Mouse (Mus musculus): ENCODE data around the gene Hnrnpab. TPM values are rescaled to one million over a fixed set of nuclear protein-coding genes. Genes with fewer than 3 reads are reported as not detected.
A peak's percentile ranks its signal among the peaks of the same experiment; 100 is the strongest.
"Not testable (repeated sequence)": the region's sequence is repeated elsewhere in the genome, so short reads cannot be mapped to it uniquely, and the experiment has no call there.

Gene Hnrnpab
- total RNA-seq, 2 experiments from 2014 or later: 702 to 1,753 TPM

DNA sequence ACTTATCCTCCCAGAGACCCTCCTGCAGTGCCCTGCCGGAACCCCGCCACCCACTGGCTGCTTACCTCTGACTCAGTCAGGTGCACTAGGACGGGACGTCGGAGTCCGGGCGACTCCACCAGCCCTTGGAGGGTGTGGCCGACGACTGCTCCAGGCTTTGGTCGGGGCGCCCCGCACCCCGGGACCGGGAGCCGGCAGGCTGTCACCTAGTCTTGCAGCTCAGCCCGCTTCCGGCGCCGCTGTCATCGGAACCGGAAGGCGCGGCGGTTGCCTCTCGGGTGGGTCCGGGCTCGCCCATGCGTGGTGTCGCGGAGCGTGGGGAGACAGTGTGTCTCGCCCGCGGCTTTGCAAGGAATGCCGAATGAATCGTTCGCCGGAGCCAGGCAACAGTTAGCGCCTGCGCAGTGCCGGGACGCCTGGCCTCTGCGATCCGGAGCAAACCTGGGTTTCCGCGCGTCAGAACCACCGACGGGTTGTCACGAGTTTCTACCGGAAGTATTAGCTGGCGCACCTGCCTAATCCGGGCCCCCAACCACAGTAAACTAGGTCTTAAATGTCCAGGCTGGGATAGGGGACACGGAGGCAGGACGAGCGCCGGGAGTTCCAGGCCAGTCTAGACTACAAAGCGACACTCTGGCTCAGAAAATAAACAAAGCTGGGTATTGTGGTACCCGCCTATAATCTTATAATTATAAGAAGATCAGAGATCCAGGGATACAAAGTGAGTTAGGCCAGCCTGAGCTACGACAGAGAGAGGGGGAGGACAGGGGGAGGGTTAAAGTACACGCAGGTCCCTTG lies 29.1 kb upstream of the Hnrnpab start, which contains the start of gene Rmnd5b:
Gene Rmnd5b, minus strand, starts transcription at position 372 of the 798 bp plus-strand sequence.
- ATAC-seq (replicated peaks; ENCODE audit: low FRiP score, low TSS enrichment, poor library complexity, severe bottlenecking): peak; percentile 61

GRCm38 (mm10) chr11:51635127-51635524 lies 28.5 kb upstream of the Hnrnpab start:
- peak; percentile 23; the same call in 1 of the 2 replicates for ATAC-seq (replicated peaks; ENCODE audit: low FRiP score, low TSS enrichment, poor library complexity, severe bottlenecking)

DNA sequence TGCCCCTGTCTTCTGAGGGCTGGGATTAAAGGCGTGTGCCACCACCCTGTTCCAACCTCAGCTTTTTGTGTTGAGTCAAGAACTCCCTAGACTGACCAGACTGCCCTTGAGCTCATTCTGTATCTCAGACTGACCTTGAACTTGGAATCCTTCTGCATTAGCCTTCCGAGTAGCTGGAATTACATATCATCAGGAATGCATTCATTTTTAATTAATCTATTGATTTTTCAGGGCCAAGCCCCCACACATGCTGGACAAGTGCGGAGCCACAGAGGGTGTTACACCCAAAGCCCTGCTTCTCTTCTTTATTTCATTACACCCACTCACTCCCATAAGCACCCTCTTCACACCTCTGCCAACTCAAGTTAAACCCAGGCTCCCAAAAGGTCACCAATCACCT lies 27.1 kb upstream of the Hnrnpab start:
- ATAC-seq (replicated peaks; ENCODE audit: low FRiP score, low TSS enrichment, poor library complexity, severe bottlenecking): no peak

DNA sequence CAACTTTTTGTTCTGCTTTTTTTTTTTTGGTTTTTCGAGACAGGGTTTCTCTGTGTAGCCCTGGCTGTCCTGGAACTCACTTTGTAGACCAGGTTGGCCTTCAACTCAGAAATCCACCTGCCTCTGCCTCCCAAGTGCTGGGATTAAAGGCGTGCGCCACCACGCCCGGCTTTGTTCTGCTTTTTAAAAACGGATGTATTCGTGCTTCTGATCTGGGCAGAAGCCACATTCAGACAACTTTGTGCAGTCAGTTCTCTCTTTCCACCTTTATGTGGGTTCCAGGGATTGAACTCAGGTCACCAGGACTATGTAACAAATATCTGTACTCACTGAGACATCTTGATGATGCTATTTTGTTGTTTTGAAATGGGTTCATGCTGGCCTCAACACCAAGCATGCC lies 26.6 kb upstream of the Hnrnpab start:
- ATAC-seq (replicated peaks; ENCODE audit: low FRiP score, low TSS enrichment, poor library complexity, severe bottlenecking): not testable (repeated sequence)

- no peak for ATAC-seq (replicated peaks; ENCODE audit: low FRiP score, low TSS enrichment, poor library complexity, severe bottlenecking)
These were observed 25.6 kb upstream of the Hnrnpab start for GRCm38 (mm10) chr11:51632130-51632753.

DNA sequence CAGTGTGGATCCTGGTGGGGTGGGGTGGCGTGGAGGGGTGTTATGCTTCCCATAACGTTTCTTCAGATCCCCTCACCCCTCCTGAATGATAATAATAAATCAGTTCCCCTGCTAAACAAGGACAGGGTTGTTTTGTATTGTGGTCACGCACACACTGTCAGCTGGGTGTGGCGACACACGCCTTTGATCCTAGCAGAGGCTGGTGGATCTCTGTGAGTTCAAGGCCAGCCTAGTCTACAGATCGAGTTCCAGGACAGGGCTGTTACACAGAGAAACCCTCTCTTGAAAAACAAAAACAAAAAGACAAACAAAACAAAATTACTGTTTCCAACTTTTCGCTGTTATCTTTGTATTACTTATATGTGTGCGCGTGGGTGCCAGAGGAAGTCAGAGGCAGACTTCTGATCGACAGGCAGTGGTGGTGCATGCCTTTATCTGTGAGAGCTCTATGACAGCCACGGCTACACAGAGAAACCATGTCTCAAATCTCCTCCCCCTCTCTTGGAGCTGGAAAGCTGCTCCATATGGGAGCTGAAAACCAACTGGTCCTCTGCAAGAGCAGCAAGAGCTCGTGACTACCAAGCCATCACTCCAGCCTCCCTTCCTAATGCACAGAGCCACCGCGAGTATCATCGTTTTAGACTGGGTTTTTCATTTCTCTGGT lies 23.1 kb upstream of the Hnrnpab start:
- no peak for ATAC-seq (replicated peaks; ENCODE audit: low FRiP score, low TSS enrichment, poor library complexity, severe bottlenecking)

- no peak for ATAC-seq (replicated peaks; ENCODE audit: low FRiP score, low TSS enrichment, poor library complexity, severe bottlenecking)
These were observed 21.3 kb upstream of the Hnrnpab start for GRCm38 (mm10) chr11:51627907-51628306.

DNA sequence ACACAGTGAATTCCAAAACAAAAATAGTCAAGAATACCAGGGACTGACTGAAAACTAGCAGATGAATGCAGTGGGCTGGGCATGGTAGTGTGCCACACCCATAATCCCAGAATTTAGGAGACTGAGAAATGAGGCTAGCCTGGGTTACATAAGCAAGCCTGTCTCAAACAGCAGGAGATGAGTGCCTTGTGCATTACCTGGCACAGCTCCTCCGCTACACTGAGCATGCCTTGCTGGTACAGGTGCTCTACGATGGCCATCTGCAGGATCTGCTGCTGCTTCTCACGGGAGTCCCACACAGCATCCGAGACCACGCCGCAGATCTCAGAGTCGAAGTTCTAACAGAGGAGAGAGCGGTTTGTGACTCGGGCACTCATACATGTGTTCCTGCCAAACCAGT lies 20.8 kb upstream of the Hnrnpab start:
- no peak for ATAC-seq (replicated peaks; ENCODE audit: low FRiP score, low TSS enrichment, poor library complexity, severe bottlenecking)

- ATAC-seq (replicated peaks; ENCODE audit: low FRiP score, low TSS enrichment, poor library complexity, severe bottlenecking): peak; percentile 72
These were observed 18.7 kb upstream of the Hnrnpab start for GRCm38 (mm10) chr11:51625187-51625820.

- no peak for ATAC-seq (replicated peaks; ENCODE audit: low FRiP score, low TSS enrichment, poor library complexity, severe bottlenecking)
These were observed 16.4 kb upstream of the Hnrnpab start for GRCm38 (mm10) chr11:51622971-51623491.

GRCm38 (mm10) chr11:51621776-51622175 lies 15.1 kb upstream of the Hnrnpab start:
- ATAC-seq (replicated peaks; ENCODE audit: low FRiP score, low TSS enrichment, poor library complexity, severe bottlenecking): no peak

- ATAC-seq (replicated peaks; ENCODE audit: low FRiP score, low TSS enrichment, poor library complexity, severe bottlenecking): no peak
These were observed 13.4 kb upstream of the Hnrnpab start for GRCm38 (mm10) chr11:51620084-51620483.

- peak; percentile 77 for ATAC-seq (replicated peaks; ENCODE audit: low FRiP score, low TSS enrichment, poor library complexity, severe bottlenecking)
These were observed 12.9 kb upstream of the Hnrnpab start, which contains the start of gene Nhp2 for GRCm38 (mm10) chr11:51619409-51620060. TSS of gene Nhp2 (plus strand) at chr11:51619735.

DNA sequence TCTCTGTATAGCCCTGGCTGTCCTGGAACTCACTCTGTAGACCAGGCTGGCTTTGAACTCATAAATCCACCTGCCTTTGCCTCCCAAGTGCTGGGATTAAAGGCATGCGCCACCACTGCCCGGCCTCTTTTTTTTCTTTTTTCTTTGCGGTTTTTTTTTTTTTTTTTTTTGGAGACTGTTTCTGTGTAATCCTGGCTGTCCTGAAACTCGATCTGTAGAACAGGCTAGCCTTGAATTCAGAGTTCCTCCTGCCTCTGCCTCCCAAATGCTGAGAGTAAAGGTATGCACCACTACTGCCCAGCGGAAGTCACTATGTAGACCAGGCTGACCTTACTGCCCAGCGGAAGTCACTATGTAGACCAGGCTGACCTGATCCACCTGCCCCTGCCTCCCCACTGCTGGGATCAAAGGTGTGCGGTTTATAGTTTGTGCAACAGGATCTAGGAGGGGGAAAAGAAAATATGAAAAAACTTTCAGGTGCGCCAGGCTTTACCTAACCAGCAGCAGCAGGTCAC lies 12.3 kb upstream of the Hnrnpab start:
- ATAC-seq (replicated peaks; ENCODE audit: low FRiP score, low TSS enrichment, poor library complexity, severe bottlenecking): no peak

GRCm38 (mm10) chr11:51617693-51618092 lies 11.0 kb upstream of the Hnrnpab start:
- ATAC-seq (replicated peaks; ENCODE audit: low FRiP score, low TSS enrichment, poor library complexity, severe bottlenecking): peak; percentile 35

DNA sequence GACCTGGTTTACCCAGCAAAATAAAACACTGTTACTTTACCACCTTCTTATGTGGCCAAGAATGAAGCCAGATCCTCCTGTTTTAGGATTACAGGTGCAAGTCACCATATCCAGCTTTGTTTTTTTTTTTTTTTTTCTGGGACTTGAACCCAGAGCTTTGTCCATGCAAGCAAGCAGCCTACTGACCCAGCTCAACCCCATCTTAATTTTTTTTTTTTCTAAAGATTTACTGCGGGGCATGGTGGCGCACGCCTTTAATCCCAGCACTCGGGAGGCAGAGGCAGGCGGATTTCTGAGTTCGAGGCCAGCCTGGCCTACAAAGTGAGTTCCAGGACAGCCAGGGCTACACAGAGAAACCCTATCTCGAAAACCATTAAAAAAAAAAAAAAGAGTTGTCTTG lies 9.5 kb upstream of the Hnrnpab start:
- not testable (repeated sequence) for ATAC-seq (replicated peaks; ENCODE audit: low FRiP score, low TSS enrichment, poor library complexity, severe bottlenecking)

- peak; percentile 70 for ATAC-seq (replicated peaks; ENCODE audit: low FRiP score, low TSS enrichment, poor library complexity, severe bottlenecking)
These were observed 9.0 kb upstream of the Hnrnpab start for GRCm38 (mm10) chr11:51615601-51616000.

DNA sequence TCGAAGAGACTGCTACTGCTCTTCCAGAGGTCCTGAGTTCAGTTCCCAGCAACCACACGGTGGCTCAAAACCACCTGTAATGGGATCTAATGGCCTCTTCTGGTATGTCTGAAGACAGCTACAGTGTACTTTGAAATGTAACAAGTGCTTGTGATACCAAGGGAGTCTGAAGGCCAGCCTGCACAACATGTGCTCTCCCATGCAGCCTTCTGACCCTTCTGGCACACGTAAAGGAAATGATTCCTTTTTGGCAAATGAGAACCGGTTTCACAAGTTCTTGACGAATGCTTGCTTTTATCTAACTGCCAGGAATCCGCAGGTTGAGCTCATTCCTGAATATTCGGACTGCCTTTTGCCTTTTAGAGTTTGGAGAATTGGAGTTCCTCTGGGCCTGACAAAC lies 8.5 kb upstream of the Hnrnpab start:
- no peak for ATAC-seq (replicated peaks; ENCODE audit: low FRiP score, low TSS enrichment, poor library complexity, severe bottlenecking)

- ATAC-seq (replicated peaks; ENCODE audit: low FRiP score, low TSS enrichment, poor library complexity, severe bottlenecking): no peak
These were observed 7.6 kb upstream of the Hnrnpab start for GRCm38 (mm10) chr11:51614256-51614655.
